Mouse (Mus musculus) right cerebral cortex, adult 18-20 months (tissue): ENCODE measurements around the gene Cep128.
"Not testable (repeated sequence)": the region's sequence is repeated elsewhere in the genome, so short reads cannot be mapped to it uniquely, and the experiment has no call there.

Source experiments
- DNase-seq: peaks from one replicate; pipeline ENCODE4 v3.0.0; 2022; ENCODE audit warnings: mixed read lengths

Cep128 gene

DNA sequence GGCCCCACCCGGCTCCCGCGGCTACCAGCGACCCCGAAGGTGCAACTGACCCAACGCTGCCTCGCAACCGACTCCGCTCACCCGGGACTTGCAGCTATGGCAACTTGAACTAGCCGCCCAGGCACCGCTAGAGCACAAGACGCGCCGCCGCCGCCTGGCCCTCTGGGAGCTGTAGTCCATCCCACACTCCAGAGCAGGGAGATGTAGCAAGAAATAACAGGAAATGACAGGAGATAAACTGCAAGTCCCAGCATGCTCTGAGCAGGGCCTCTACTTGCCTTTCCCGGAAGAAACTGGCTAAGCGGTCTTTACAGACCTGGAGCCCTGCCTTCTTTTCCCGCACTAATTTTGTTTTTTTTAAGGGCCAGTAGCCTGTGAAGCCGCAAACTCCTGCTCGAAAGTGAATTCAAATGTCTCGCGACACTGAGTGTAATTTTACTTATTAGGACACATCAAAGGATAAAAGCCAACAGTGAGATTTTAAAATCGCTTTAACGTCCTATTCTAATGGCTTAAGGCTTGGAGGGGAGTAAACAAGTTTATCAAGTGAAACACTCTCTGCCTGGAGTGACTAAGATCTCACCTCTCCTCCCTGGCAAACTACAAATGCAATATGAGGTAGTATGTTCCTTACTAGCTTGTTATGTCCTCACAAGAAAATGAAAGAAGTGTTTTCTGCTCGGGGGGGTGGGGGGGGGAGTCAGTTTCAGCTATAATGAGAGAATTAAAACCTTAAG lies at the start of gene Cep128, which contains the start of gene Tshr:
Cep128 (minus strand) TSS at position 129 of the 737 bp plus-strand sequence.
Tshr (plus strand) TSS at position 283 of the 737 bp plus-strand sequence.
- peak; percentile 95 for DNase-seq

DNA sequence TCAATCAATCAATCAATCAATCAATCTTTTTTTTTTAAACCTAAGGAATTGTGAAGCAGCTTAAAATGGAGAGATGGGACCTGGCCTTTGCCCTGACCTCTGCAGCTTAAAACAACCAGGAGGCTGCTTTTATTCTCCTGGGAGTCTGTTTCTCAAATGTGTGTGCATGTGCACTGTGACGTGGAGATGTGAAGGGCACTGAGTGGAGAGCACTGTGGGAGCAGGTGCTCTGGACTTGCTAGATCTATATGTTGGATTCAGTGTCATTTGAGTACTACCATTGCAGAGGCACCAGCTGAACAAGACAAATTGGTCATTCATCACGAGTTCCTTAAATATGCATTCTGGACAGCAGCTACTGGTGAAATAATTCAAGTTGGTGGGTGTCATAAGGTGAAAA lies 42.9 kb upstream of the Cep128 start:
- no peak for DNase-seq

DNA sequence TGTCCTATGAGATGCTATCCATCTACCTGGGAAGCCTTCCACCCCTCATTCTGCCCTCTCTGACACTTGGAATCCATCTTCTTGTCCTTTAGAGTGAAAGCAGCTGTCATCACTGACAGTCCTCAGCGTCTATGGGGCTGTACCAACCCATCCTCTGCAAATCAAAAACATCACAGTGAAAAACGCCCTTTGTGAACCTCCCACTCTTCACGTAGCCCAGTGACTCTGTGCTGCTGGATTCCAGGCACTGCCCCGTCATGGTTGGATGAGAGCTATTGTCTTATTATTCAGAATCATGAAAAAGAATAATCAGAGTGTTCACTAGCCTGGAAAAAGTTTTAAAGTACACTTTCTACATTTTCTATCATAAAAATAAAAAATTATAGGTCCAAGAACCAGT lies 42.3 kb upstream of the Cep128 start:
- DNase-seq = no peak

DNA sequence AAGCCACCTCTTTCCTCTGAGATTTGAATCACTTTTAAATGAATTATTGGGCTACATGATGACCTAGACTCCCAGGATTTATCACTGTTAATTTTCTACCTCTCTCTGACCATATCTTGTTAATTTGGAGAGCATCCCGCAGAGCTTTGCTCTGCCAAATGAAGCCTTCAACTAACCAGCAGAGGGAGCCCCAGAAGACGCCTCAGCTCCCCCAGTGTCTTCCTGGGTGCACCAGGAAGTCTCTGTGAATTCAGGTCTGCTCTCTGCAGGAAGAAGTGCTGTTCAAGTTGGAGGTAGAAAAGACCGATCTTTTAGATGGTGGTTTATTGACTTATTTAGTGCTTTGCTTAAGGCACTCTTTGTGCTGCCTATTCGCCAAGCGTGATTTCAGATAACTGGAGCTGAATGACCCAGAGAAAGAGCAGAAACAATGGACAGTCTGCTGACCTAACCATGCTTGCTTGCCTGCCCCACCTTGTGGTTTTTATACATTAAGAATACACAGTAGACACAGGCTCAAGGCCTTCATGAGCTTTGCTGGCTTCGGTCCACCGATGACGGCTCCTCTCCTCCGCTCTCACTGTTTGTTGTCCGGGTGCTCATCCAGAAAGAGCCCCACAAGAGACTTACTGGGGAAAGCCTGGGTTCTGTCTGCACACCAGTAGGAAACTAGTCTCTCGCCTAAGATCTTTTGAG lies 39.1 kb upstream of the Cep128 start:
- peak; percentile 17 for DNase-seq

DNA sequence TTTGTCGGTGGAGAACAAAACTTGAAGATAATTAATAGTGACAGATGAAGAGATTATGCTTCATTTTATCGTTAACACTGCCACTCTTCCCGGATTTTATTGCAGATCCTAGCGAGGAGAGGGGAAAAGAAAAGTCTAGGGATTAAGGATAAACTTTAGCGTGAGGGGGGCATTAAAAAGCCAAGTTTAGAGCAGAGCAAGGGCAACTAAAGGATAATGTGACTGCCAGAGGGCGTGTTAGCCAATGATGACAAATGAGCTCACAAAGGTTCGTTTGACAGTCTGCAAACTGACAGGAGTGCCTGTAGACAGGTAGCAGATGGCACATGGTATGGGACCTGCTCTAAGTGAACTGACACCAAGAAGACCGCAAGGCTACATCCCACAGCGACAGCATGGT lies 37.1 kb upstream of the Cep128 start:
- DNase-seq = no peak

DNA sequence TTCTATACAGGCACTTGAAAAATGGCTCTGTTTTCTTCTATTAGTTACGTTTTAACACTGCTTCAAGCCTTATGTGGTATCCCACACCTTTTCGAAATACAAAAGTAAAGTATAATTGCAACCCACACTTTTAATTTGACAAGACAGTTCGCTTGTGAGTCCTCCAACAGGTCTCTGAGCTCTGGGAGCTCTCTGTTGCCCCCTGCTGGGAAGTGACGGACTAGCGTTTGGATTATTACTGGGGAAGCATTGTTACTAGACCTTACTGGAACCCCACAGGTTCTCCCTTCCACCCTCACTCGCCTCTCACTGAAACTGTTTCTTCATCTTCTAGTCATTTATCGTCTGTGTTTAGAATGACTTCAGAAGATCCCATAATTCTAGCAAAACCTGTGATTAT lies 34.6 kb upstream of the Cep128 start:
- peak; percentile 42 for DNase-seq

DNA sequence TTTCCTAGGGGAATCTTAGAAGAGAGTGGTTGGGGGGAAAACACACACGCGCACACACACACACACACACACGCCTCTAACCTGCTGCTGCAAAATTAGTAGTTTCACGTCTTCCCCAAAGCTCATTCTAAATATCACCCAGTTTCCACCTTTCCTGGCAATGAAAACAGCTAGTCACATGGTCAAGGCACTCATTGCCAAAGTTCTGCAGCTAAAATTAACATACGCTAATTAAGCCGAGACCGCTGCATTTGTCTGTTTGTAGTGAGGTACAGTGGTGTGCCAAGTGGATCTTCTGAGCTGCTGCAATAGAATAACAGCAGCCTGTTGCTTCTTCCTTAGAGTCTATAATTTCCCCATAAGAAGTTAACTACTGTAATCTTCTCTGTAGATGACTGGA lies 32.6 kb upstream of the Cep128 start:
- no peak for DNase-seq

DNA sequence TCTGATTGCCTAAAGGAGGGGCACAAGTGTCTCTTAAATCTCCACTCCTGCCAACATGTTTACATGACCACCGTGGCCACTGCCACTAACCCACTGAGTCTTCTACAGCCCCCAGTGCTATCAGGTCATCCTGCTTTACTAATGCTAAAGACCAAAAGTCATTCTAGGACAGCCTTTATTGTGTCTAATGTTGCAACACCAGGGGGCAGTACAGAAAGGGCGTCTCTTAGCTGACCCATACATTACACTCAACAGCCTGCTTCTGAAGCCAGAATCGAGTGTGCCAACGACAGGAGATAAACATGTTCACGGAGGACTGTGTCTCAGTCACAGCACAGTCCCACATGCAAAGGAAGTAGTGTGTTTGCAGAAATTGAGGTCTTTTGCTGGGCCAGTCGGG lies 30.9 kb upstream of the Cep128 start:
- no peak for DNase-seq

DNA sequence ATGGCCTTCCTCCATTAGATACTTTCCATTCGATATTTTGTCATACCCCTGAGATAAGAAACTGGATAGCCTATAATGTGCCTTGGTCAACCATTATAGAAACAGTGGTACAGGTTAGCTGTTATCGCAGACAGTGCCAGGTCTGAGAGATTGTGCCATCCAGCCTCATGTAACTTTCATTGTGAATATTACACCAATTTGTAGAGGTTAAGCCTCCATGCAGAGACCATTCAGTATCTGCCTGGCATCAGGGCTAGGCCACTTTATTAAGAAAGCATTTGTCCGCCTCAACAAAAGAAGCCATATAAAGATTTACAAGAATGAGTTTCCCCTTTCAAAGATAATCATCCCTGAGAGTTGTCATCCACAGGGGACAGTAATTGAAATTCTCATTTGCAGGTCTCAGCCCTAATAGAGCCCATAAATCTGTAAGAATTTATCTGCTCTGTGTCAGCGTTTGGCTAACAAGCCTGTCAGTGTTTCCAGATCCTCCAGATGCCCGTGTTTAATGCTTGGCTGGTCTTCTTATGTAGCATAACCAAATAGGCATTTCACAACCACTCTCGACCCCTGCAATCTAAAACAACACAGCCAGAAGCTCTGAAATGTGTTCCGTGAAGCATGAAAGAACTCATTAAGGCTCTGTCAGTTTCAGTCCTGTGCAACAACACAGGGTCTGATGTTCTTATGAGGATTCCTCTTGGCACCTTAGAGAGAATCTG lies 28.4 kb upstream of the Cep128 start:
- DNase-seq = no peak

DNA sequence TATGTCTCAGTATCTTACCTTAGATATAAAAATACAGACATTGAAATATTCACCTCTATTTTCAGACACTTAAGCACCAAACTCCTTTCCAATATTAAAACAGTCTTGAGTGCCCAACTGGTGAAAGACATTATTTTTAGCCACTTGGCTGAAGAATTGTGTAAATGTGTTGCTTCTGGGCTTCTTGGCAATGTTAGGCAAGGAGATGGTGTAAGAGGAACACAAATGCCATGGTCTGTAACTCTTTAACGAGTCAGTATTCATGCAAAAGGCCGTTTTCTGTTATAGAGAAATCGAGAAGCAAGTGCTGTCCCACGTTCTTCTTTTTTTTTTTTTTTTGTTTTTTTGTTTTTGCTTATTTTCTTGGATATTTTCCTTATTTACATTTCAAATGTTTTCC lies 26.1 kb upstream of the Cep128 start:
- no peak for DNase-seq

DNA sequence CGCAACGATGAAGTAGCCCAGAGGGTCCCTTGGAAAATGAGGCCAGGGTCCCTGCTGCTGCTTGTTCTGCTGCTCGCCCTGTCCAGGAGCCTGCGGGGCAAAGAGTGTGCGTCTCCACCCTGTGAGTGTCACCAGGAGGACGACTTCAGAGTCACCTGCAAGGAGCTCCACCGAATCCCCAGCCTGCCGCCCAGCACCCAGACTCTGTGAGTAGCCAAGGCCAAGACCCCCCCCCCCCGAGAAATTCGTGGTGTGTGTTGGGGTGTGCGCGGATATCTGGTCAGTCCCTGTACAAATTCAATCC lies 16.8 kb upstream of the Cep128 start:
- no peak for DNase-seq

DNA sequence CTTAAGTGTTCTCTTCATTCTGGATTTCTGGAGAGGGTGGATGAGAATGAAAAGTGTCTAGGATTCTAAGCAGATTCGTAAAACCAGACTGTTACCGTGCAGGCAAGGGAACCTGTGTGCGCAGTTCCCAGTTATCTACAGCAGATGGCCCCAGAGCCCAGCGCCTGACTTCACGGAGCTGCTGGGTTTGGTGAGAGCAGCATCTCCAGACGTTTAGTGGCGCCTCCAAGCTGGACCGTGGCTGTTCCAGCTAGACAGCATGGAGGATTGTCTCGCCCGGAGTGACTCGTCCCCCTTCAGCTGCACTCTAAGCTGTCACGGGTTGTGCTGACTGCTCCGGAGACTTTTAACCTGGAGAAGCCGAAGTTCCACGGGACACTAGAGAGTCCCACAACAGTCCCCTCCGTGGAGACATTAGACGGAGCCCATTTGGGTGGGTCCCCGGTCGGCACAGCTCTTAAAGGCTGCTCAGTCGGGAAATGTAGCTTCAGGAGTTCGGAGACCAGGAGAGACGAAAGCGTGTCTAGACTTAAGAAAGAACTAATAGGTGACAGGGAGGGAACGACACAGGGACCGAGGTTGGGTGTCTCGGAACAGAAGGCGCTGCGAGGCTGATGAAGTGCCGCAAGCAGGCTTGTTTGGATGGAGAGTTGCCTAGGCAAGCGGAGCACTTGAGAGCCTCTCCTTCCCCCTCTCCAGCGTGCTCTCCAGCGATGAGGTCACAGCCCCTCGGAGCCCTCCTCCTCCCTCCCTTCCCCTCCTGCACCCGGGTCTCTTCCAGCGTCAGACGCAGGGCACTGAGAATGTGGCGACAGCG lies 16.2 kb upstream of the Cep128 start:
- peak; percentile 78 for DNase-seq

DNA sequence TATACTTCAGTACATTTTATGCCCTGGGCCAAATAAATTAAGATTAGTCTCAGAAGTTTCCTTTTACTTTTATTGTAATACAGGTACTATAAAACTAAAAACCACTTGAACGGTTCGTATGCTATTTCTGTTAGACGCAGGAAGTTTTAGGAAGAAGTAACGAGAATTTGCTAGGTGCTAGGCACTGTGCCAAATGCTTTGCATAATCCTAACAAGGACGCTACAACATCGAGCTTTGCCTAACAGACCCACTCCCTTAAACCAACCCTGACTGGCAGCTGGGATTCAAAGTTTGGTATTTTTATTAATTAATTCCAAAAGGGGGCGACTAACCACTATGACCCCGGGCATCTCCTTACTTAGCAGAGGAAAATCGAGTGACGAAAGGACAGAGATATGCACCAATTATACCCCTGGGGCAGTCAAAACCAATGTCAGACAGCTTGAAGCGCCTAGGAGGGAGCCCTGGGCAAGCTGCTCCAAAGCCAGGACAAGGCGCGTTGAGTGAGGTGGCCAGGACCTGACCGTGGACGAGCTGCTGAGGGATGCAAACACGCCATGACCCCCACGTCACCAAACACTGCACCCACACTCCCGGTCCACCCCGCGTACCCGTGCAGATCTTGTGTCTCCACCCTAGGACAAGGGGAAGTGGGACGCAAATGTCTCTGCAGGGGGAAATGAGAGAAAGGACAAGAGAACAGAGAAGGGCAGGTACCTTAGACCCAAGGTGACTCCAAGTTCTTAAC lies 519 bp downstream of the Cep128 start:
- DNase-seq = no peak

DNA sequence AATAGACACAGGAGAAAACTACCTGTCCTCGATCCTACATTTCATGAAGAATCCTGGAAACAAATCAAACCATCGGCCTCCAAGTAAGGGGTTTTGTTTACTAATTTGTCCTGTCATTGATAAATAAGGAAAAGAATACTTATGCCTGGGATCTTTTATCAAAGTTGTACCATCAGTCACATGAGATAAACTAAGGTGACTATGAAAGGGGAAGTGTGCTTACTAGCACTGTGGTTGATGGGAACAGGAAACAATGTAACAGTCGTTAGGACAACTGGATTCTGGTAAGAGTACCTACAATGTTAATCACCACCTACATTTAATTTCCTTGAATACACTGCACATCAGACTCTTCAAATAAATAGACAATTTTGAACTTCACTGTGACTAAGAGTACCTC lies 15.0 kb downstream of the Cep128 start:
- DNase-seq = no peak

DNA sequence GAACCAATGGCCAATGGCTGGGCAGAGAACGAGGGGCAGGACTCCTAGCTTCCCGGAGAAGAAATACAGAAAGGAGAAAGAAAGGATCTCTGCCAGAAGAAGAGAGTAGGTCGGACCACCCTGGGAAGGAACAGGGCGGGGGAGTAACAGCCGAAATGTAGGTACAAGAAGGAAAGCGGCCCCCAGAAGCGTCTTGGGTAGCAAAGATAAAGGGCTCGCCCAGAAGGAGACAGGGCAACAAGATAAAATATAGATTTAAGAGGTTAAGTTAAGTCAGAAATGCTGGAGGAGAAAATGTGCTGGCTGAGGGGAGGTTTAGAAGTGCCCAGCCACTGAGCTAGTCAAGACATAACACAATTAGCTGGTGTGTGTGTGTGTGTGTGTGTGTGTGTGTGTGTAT lies 30.4 kb downstream of the Cep128 start:
- DNase-seq = no peak

DNA sequence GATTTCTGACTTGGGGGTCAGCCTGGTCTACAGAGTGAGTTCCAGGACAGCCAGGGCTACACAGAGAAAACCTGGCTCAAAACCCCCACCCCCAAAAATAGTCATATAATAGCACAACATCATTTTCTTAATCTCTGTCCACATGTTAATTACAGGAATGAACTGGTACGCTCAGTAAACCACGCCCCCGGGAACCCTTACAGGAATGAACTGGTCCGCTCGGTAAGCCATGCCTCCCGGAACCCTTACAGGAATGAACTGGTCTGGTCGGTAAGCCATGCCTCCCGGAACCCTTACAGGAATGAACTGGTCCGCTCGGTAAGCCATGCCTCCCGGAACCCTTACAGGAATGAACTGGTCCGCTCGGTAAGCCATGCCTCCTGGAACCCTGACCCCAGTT lies 45.6 kb downstream of the Cep128 start:
- not testable (repeated sequence) for DNase-seq

DNA sequence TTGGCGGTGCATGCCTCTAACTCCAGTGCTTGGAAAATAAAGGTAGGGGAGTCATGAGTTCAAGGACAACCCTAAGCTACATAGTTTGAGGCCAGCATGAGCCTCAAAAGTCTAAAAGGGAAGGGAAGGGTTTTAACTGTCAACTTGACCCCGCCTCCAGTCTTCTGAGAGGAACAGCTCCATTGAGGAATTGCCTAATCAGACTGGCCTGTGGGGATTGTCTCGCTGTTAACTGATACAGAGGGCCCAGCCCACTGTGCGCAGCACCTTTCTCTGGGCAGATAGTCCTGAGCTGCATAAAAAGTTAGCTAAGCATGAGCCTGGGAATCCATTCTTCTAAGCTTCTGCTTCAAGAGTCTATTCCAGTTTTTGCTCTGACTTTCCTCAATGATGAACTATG lies 56.7 kb downstream of the Cep128 start:
- no peak for DNase-seq

DNA sequence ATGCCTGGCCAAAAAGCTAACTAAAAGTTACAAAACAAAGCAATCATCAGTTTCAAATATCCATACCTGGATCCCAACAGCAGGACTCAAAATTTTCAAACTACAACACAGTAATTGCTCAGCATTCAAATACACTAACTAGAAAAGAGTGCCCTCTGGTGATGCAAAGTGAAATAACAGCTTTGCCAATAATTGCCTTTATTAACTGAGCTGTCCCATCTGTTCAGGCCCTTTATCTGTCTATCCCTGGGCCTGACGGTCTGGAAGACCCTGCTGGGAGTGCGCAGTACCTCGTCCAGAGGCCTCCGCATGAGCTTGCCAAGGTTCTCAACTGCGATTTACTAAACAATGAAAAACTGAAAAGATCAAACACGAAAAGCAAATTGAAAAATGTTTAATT lies 58.1 kb downstream of the Cep128 start:
- DNase-seq = no peak

DNA sequence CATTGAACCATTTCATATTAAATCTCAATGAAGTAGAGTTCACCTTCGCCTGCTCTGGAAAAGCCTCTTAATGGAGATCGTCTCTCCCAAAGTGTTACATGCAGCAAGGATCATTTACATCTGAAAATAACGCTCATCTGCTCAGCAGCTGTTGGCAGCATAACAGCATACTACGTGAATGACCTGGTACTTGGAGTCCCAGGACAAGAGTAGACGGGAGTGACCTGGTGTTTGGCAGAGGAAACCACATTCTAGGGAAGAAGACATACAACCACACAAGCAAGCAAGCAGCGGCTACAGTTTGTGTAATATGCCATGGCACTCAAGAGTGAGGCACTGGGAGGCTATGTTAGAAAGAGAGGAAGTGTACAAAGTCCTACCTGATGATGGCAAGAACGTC lies 69.2 kb downstream of the Cep128 start:
- DNase-seq = no peak

DNA sequence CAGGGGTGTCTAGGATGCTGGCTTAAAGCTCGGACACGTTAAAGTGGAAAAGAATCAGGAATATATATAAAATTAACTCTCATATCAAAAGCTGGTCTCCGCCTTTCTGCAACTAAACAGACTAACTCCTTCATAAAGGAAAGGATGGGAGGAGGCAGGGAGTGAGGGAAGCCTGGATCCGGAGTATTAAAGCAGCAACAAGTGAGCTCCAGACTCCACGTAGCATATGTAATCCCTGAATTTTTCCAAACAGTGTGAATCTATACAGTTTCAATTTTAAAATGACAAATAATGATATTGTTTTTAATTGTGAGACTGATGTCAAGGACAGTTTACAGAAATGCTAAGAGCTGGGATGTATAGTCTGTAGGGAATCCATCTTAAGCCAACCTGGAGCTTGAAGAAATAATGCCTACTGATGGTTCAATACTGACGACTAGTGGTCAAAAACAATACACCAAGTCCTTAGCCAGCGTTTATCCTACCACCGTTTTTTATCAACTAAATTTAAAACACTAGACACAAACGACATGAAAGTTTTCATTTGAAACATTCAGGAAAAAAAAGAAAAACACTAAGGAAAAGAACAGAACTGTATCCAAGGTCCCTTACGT lies 70.1 kb downstream of the Cep128 start:
- DNase-seq = peak; percentile 35

DNA sequence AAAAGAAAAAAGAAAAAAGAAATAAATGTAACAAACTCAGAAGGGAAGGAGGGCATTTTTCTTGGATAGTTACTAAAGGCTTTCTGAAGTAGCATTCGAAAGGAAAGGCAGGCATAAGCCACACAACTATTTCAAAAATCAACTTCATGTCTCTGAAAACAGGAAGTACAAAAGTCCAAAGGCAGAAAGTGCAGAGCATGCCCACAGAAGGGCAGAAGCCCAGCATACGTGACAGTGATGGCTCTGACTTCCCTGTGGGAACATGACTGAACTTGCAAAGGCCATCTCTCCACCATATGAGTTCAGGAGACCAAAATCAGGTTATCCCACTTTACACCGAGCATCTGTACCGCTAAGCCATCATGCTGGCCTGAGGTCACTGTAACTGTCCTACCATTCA lies 71.6 kb downstream of the Cep128 start:
- DNase-seq = no peak

DNA sequence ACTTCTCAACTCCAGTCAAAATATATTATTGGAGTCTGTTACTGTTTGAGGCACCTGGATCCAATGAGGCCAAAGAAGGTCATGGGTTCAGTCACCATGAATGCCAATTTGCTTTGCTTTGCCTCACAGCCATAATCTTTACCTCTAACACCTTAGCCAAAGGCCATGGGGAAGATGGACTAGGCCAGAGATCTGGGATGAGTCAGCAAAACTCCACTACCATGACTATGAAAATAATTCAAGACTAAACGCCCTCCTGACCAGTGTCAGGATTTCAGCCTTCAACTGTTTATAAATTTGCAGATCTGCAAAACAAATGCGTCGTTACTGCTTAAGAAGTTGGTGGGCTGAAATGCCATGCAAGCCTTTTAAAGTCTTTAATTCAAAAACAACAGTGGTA lies 76.5 kb downstream of the Cep128 start:
- DNase-seq = no peak
